Mouse (Mus musculus) lung, embryonic 14.5 days (tissue): ENCODE measurements around the gene Epha5. TPM values are rescaled to one million over a fixed set of nuclear protein-coding genes. Genes with fewer than 3 reads are reported as not detected.

ENCODE experiments used
- ATAC-seq: fragments of 200-750 bp; cut with Nextera tagmentation; 2 replicates; pipeline ENCODE4 v1.8.0; 2017; ENCODE audit warnings: mild to moderate bottlenecking, moderate TSS enrichment, moderate library complexity; ENCODE audit not compliant: insufficient read depth
- DNase-seq: peaks from one replicate; pipeline ENCODE4 v3.0.0-alpha.2; 2015
- H3K27ac ChIP-seq: fragments of 300-500 bp; sonication (generic); 2 replicates; pipeline ENCODE4 v1.5.1; 2014; ENCODE audit warnings: low read depth, mild to moderate bottlenecking, moderate library complexity
- H3K27me3 ChIP-seq: fragments of 300-500 bp; sonication (generic); 2 replicates; pipeline ENCODE4 v1.6.1; 2014; ENCODE audit warnings: low read length, control low read depth; ENCODE audit not compliant: insufficient read depth
- H3K36me3 ChIP-seq: fragments of 300-500 bp; sonication (generic); 2 replicates; pipeline ENCODE4 v1.6.1; 2014; ENCODE audit warnings: control low read depth; ENCODE audit not compliant: insufficient read depth
- H3K4me1 ChIP-seq: fragments of 300-500 bp; sonication (generic); 2 replicates; pipeline ENCODE4 v1.6.1; 2014; ENCODE audit warnings: antibody characterized with exemption, control low read depth; ENCODE audit not compliant: insufficient read depth
- H3K4me2 ChIP-seq: fragments of 300-500 bp; sonication (generic); 2 replicates; pipeline ENCODE4 v1.6.1; 2014; ENCODE audit warnings: mild to moderate bottlenecking
- H3K4me3 ChIP-seq: fragments of 300-500 bp; sonication (generic); 2 replicates; pipeline ENCODE4 v1.5.1; 2014; ENCODE audit warnings: low read depth, low read length
- H3K9ac ChIP-seq: fragments of 300-500 bp; sonication (generic); 2 replicates; pipeline ENCODE4 v1.6.1; 2014
- H3K9me3 ChIP-seq: fragments of 300-500 bp; sonication (generic); 2 replicates; pipeline ENCODE4 v1.6.1; 2016; ENCODE audit warnings: low read depth, low read length, control low read depth
- CTCF ChIP-seq: IDR thresholded peaks from 2 replicates; pipeline ENCODE4 v1.5.1; 2016; ENCODE audit warnings: antibody characterized with exemption, low read depth
- WGBS: fragments of 180-500 bp; shearing (Covaris S2); extraction: QIAGEN DNeasy Blood & Tissue Kit; methylation state at CpG from one replicate; pipeline ENCODE4 v1.1.7; 2014; 5-methylcytosine and 5-hydroxymethylcytosine counted together
- polyA plus RNA-seq: library from polyadenylated mRNA; unstranded; fragments of >200 nt; fragmentation: Nextera tagmentation; extraction: Ambion mirVana; gene quantifications from 2 replicates; pipeline ENCODE4 v1.2.1, GENCODE M21; 2014

Epha5 gene
- polyA plus RNA-seq, 1 experiment from 2014 or later: 10.3 TPM

- Histone ChIP-seq H3K27ac (no peak overlapping the region), H3K4me2 (no peak overlapping the region), H3K4me3 (no peak overlapping the region), H3K9me3 (no peaks in the 10 kb centered on the region), H3K4me1 (no peaks in the 10 kb centered on the region), H3K9ac (no peak overlapping the region), H3K27me3 (peaks cover 15% of the 10 kb centered on the region; the same call in 1 of the 2 replicates), H3K36me3 (no peaks in the 10 kb centered on the region)
- WGBS: 74% methylated on average over 1 of the region's 1 CpGs
- no peak for TF ChIP-seq CTCF
- ATAC-seq: no peak
- no peak for DNase-seq
These were observed 4.2 kb downstream of the Epha5 start for GRCm38 (mm10) chr5:84413026-84413425.

GRCm38 (mm10) chr5:84408370-84408769 is 8.8 kb downstream of the Epha5 start:
- 52% methylated on average over 2 of the region's 2 CpGs for WGBS
- Histone ChIP-seq H3K4me2 (no peak overlapping the region), H3K4me3 (no peak overlapping the region), H3K9me3 (no peaks in the 10 kb centered on the region), H3K27ac (no peak overlapping the region), H3K9ac (no peak overlapping the region), H3K27me3 (no peaks in the 10 kb centered on the region), H3K36me3 (no peaks in the 10 kb centered on the region), H3K4me1 (no peaks in the 10 kb centered on the region)
- TF ChIP-seq CTCF: no peak
- DNase-seq: no peak
- no peak for ATAC-seq

- 59% methylated on average over 1 of the region's 1 CpGs for WGBS
- ATAC-seq: no peak
- TF ChIP-seq CTCF: no peak
These were observed 20.1 kb downstream of the Epha5 start for GRCm38 (mm10) chr5:84397085-84397484.

GRCm38 (mm10) chr5:84365334-84365733 is 51.8 kb downstream of the Epha5 start:
- 44% methylated on average over 5 of the region's 5 CpGs for WGBS
- Histone ChIP-seq H3K4me2 (no peak overlapping the region), H3K36me3 (no peaks in the 10 kb centered on the region), H3K27ac (no peak overlapping the region), H3K9ac (no peak overlapping the region), H3K4me1 (no peaks in the 10 kb centered on the region), H3K4me3 (no peak overlapping the region), H3K9me3 (no peaks in the 10 kb centered on the region), H3K27me3 (no peaks in the 10 kb centered on the region)
- DNase-seq (no peak), ATAC-seq (no peak)
- TF ChIP-seq CTCF: no peak

More at GRCm38 (mm10) chr5:84397085-84397484, 20.1 kb downstream of the Epha5 start:
- H3K9me3 ChIP-seq: no peaks in the 10 kb centered on the region
- no peak overlapping the region for H3K9ac ChIP-seq
- no peaks in the 10 kb centered on the region for H3K27me3 ChIP-seq
- no peaks in the 10 kb centered on the region for H3K4me1 ChIP-seq
- no peak overlapping the region for H3K27ac ChIP-seq
- no peak overlapping the region for H3K4me2 ChIP-seq
- no peak for DNase-seq
- no peaks in the 10 kb centered on the region for H3K36me3 ChIP-seq
- H3K4me3 ChIP-seq: no peak overlapping the region

GRCm38 (mm10) chr5:84359430-84359829 is 57.8 kb downstream of the Epha5 start:
- no peak for DNase-seq
- 80% methylated on average over 3 of the region's 3 CpGs for WGBS
- no peak overlapping the region for H3K4me3 ChIP-seq
- no peaks in the 10 kb centered on the region for H3K9me3 ChIP-seq
- no peaks in the 10 kb centered on the region for H3K4me1 ChIP-seq
- ATAC-seq: no peak
- no peak for TF ChIP-seq CTCF
- no peak overlapping the region for H3K27ac ChIP-seq
- no peak overlapping the region for H3K9ac ChIP-seq
- no peaks in the 10 kb centered on the region for H3K36me3 ChIP-seq
- H3K4me2 ChIP-seq: no peak overlapping the region
- H3K27me3 ChIP-seq: no peaks in the 10 kb centered on the region

- Histone ChIP-seq H3K9ac (no peak overlapping the region), H3K27me3 (no peaks in the 10 kb centered on the region), H3K4me3 (no peak overlapping the region), H3K27ac (no peak overlapping the region), H3K9me3 (no peaks in the 10 kb centered on the region), H3K36me3 (no peaks in the 10 kb centered on the region), H3K4me2 (no peak overlapping the region), H3K4me1 (no peaks in the 10 kb centered on the region)
- no peak for ATAC-seq
- no peak for DNase-seq
- WGBS: 68% methylated on average over 5 of the region's 5 CpGs
- no peak for TF ChIP-seq CTCF
These were observed 64.1 kb downstream of the Epha5 start for GRCm38 (mm10) chr5:84353069-84353468.

GRCm38 (mm10) chr5:84346728-84347499 is 70.3 kb downstream of the Epha5 start:
- DNase-seq (no peak), ATAC-seq (no peak)
- H3K27me3 ChIP-seq: no peaks in the 10 kb centered on the region
- H3K9me3 ChIP-seq: no peaks in the 10 kb centered on the region
- no peak overlapping the region for H3K4me2 ChIP-seq
- 75% methylated on average over 2 of the region's 2 CpGs for WGBS
- TF ChIP-seq CTCF: no peak
- no peak overlapping the region for H3K4me3 ChIP-seq
- H3K9ac ChIP-seq: no peak overlapping the region
- H3K4me1 ChIP-seq: no peaks in the 10 kb centered on the region
- no peak overlapping the region for H3K27ac ChIP-seq
- H3K36me3 ChIP-seq: no peaks in the 10 kb centered on the region
